Mouse (Mus musculus) gastrocnemius, adult 2 months (tissue): ENCODE measurements at regions not wholly inside any gene's neighbourhood (a gene's known extent, or its start where the extent isn't known, plus 50 kb on each side); places are given as distances from the start of the nearest gene placed in this dataset.
"Not testable (repeated sequence)": the region's sequence is repeated elsewhere in the genome, so short reads cannot be mapped to it uniquely, and the experiment has no call there.

Experiments used
- DNase-seq: peaks from one replicate; pipeline ENCODE4 v3.0.0; 2022
- H3K27ac ChIP-seq: fragments of 200-600 bp; 2 replicates; pipeline ENCODE4 v1.8.1; 2022; ENCODE audit warnings: mild to moderate bottlenecking
- H3K4me3 ChIP-seq: fragments of 200-600 bp; 2 replicates; pipeline ENCODE4 v1.8.1; 2022; ENCODE audit warnings: mild to moderate bottlenecking, moderate library complexity
- CTCF ChIP-seq: fragments of 200-600 bp; IDR thresholded peaks from 2 replicates; pipeline ENCODE4 v1.8.1; 2022; ENCODE audit warnings: antibody characterized with exemption, mild to moderate bottlenecking, moderate library complexity
- intact Hi-C: fragments of 180-260 bp; cut with DNase I; formaldehyde crosslinking; loops from one replicate; pipeline ENCODE4 v1.15.1; 2025

DNA sequence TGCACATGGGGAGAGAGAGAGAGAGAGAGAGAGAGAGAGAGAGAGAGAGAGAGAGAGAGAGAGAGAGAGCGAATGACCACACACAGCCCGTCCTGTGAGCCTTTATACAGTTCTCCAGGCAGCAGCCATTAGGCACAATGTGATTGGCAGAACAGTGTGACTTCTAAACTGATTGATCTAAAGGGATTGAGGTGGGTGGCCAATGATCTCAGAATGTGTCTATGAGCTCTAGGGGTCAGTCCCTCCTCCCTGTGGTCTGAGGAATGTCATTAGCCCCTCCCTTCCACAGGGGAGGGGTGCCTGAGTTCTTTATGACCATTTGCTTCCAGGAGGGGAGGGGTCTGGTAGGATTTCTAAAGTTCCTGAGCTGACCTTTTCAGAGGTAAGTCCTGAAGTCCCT, 62.1 kb downstream of the Duxbl3 start:
- H3K27ac ChIP-seq, intact Hi-C loops, H3K4me3 ChIP-seq, DNase-seq: not testable (repeated sequence)

DNA sequence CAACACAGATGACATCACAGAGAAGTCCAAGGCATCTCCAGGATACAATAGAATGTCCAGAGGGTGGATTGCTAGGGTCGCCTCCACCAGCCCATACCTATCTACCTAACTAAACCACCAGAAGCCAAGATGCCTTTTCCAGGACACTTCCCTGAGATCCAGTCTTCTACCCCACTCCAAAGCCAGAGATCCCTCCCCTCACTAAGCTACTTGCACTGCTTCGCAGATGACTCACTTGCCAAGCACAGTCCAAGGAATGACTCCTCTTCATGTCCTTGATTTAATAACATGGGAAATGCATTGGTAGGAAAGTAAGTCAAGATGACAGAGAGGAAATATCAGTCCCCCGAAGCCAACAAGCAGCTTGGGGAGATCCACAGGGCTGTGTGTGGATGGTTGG, 63.0 kb downstream of the Duxbl3 start:
- H3K27ac ChIP-seq = no peak overlapping the region
- DNase-seq = no peak
- H3K4me3 ChIP-seq = no peak overlapping the region
- intact Hi-C loops = no loop called here
- TF ChIP-seq CTCF = no peak

GRCm38 (mm10) chr14:26328562-26328961, 70.8 kb downstream of the Duxbl3 start:
- intact Hi-C loops = no loop called here
- no peak for TF ChIP-seq CTCF
- Histone ChIP-seq H3K27ac (no peak overlapping the region), H3K4me3 (no peak overlapping the region)
- DNase-seq = no peak

GRCm38 (mm10) chr14:26341111-26341510, 83.3 kb downstream of the Duxbl3 start:
- DNase-seq = no peak
- Histone ChIP-seq H3K4me3 (no peak overlapping the region), H3K27ac (no peak overlapping the region)
- no peak for TF ChIP-seq CTCF
- intact Hi-C loops = no loop called here

GRCm38 (mm10) chr14:26345227-26345626, 87.5 kb downstream of the Duxbl3 start:
- H3K4me3 ChIP-seq = no peak overlapping the region
- no peak overlapping the region for H3K27ac ChIP-seq
- DNase-seq = no peak
- no peak for TF ChIP-seq CTCF
- intact Hi-C loops = no loop called here

GRCm38 (mm10) chr14:26347296-26347695, 89.5 kb downstream of the Duxbl3 start:
- DNase-seq = no peak
- no peak for TF ChIP-seq CTCF
- Histone ChIP-seq H3K4me3 (no peak overlapping the region), H3K27ac (no peak overlapping the region)
- intact Hi-C loops = no loop called here

GRCm38 (mm10) chr14:26352927-26353326, 95.2 kb downstream of the Duxbl3 start:
- no peak for TF ChIP-seq CTCF
- intact Hi-C loops = no loop called here

DNA sequence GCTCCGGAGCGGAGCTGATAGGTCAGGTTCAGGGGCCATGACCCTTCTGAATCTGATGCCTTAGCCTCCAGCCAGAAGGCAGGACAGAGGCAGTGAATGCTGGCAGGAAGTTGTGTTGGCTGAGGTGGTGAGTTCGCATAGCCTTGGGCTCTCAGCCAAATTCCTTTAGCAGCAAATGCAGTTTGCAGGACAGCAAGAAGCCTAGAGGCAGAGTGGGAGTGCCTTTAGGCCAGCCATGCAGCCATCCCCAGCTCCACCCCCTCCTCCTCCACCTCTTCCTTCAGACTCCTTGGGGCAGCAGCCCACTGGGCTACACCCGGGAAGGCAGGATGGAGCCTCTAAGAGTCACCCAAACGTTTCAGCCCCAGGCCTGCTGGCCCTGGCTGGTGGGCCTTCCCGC, 99.5 kb downstream of the Duxbl3 start:
- peak; percentile 26 for DNase-seq

More at GRCm38 (mm10) chr14:26352927-26353326, 95.2 kb downstream of the Duxbl3 start:
- H3K4me3 ChIP-seq = no peak overlapping the region
- H3K27ac ChIP-seq = no peak overlapping the region
- no peak for DNase-seq

DNA sequence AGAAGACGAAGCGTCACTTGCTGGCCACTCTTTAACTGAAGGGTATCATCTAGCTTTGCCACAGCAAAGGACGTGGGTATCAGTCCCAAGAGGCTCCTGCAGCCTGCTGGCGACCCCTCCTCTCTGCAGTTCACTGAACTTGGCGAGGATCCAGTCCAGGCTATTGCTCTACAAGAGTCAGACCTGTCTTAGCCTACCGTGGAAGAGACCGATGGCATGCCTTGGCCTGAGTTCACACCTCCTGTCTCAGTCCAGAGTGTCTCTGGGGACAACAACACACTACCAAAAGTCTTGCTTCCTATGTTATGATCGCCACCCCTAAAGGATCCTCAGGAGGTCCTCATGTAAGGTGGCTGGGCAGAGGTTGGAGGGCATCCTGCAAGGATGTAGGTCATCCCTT, 100.2 kb downstream of the Duxbl3 start:
- Histone ChIP-seq H3K27ac (no peak overlapping the region), H3K4me3 (no peak overlapping the region)
- no peak for DNase-seq
- intact Hi-C loops = no loop called here
- TF ChIP-seq CTCF = no peak

More for the DNA sequence above, 99.5 kb downstream of the Duxbl3 start:
- Histone ChIP-seq H3K27ac (no peak overlapping the region), H3K4me3 (no peak overlapping the region)
- intact Hi-C loops = no loop called here
- no peak for TF ChIP-seq CTCF

- intact Hi-C loops = no loop called here
- no peak for TF ChIP-seq CTCF
- Histone ChIP-seq H3K27ac (no peak overlapping the region), H3K4me3 (no peak overlapping the region)
- no peak for DNase-seq
These were observed 102.3 kb downstream of the Duxbl3 start for GRCm38 (mm10) chr14:26360071-26360470.

DNA sequence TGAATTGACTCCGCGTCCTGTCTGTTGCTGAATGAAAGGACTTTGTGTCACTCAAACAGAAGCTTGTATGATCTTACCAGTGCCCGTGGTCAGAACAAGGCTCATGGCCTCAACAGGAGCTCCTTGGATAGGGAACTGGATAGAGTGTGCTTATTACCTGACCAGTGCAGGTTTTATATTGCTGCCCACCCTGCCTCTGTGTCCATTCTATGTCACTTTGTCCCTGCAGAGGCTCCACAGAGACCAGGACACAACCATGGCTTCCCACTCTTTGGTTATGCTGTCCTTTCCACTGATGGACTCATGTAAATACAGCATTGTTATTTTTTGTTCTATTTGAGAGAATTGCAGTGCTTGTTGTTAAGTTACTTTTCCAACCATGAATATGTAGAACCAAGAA, 103.4 kb downstream of the Duxbl3 start:
- Histone ChIP-seq H3K27ac (no peak overlapping the region), H3K4me3 (no peak overlapping the region)
- no peak for DNase-seq
- intact Hi-C loops = no loop called here
- no peak for TF ChIP-seq CTCF
